Mouse (Mus musculus) small intestine, adult 2 months (tissue): ENCODE data around the gene Ankdd1b.

Source experiments
- CTCF ChIP-seq: fragments of 200-500 bp; IDR thresholded peaks from 2 replicates; pipeline ENCODE4 v1.5.1; 2012; ENCODE audit warnings: low read depth, mild to moderate bottlenecking, control low read depth, inconsistent platforms, low read length, moderate library complexity, mixed read lengths; ENCODE audit not compliant: insufficient replicate concordance, insufficient read length; ENCODE audit errors: extremely low read depth
- POLR2A ChIP-seq: fragments of 200-500 bp; IDR thresholded peaks from 2 replicates; pipeline ENCODE4 v1.6.1; 2012; ENCODE audit warnings: low read depth, mild to moderate bottlenecking, control low read depth, inconsistent platforms, low read length, moderate library complexity

GRCm38 (mm10) chr13:96487230-96487629, 16.2 kb upstream of the Ankdd1b start:
- TF ChIP-seq POLR2A (no peak), CTCF (no peak)
